Mouse (Mus musculus) embryonic facial prominence, embryonic 14.5 days (tissue): ENCODE measurements around the gene Eef1a2. TPM values are rescaled to one million over a fixed set of nuclear protein-coding genes. Genes with fewer than 3 reads are reported as not detected.

Experiments
- polyA plus RNA-seq: library from polyadenylated mRNA; unstranded; fragments of >200 nt; fragmentation: Nextera tagmentation; extraction: Ambion mirVana; gene quantifications from 2 replicates; pipeline ENCODE4 v1.2.1, GENCODE M21; 2014

The Eef1a2 gene
- polyA plus RNA-seq, 1 experiment from 2014 or later: 1.0 TPM

Other genes with a start within 250 kb of the Eef1a2 start
- 59.2 and 62.2 TPM in 2 replicates for gene Ythdf1, start 236.1 kb downstream of the Eef1a2 start, polyA plus RNA-seq
- gene Birc7, start 228.0 kb downstream of the Eef1a2 start, polyA plus RNA-seq: 0.17 TPM in 1 of 2 replicates, not detected in the other
- gene Nkain4, start 202.3 kb downstream of the Eef1a2 start, polyA plus RNA-seq: 17.0 and 20.7 TPM in 2 replicates
- gene Arfgap1, start 189.8 kb downstream of the Eef1a2 start, polyA plus RNA-seq: 89.2 and 103 TPM in 2 replicates
- 2.5 and 3.7 TPM in 2 replicates for gene Col20a1, start 170.5 kb downstream of the Eef1a2 start, polyA plus RNA-seq
- gene Chrna4, start 113.5 kb downstream of the Eef1a2 start, polyA plus RNA-seq: 3.6 and 5.8 TPM in 2 replicates
- 2.1 and 2.6 TPM in 2 replicates for gene Kcnq2, start 21.7 kb downstream of the Eef1a2 start, polyA plus RNA-seq
- 269 and 288 TPM in 2 replicates for gene Ppdpf, start 30.2 kb upstream of the Eef1a2 start, polyA plus RNA-seq
- gene Ptk6, start 45.8 kb upstream of the Eef1a2 start, polyA plus RNA-seq: 0.10 and 0.19 TPM in 2 replicates
- gene Srms, start 56.2 kb upstream of the Eef1a2 start, polyA plus RNA-seq: 0.08 and 0.22 TPM in 2 replicates
- gene Fndc11, start 63.0 kb upstream of the Eef1a2 start, polyA plus RNA-seq: 0.18 TPM in 1 of 2 replicates, not detected in the other
- 1.3 TPM in 2 replicates for gene Helz2, start 85.0 kb upstream of the Eef1a2 start, polyA plus RNA-seq
- 13.5 and 15.9 TPM in 2 replicates for gene Gmeb2, start 131.0 kb upstream of the Eef1a2 start, polyA plus RNA-seq
- gene Stmn3, start 157.5 kb upstream of the Eef1a2 start, polyA plus RNA-seq: 69.4 and 72.7 TPM in 2 replicates
- gene Rtel1, start 162.7 kb upstream of the Eef1a2 start, polyA plus RNA-seq: 37.1 and 48.8 TPM in 2 replicates
- gene Zgpat, start 207.9 kb upstream of the Eef1a2 start, polyA plus RNA-seq: 30.1 and 36.6 TPM in 2 replicates
- gene Arfrp1, start 208.4 kb upstream of the Eef1a2 start, polyA plus RNA-seq: 43.7 and 48.1 TPM in 2 replicates
- 17.4 and 18.4 TPM in 2 replicates for gene Lime1, start 223.1 kb upstream of the Eef1a2 start, polyA plus RNA-seq